Mouse (Mus musculus): ENCODE measurements around the gene Eef1e1.

DNA sequence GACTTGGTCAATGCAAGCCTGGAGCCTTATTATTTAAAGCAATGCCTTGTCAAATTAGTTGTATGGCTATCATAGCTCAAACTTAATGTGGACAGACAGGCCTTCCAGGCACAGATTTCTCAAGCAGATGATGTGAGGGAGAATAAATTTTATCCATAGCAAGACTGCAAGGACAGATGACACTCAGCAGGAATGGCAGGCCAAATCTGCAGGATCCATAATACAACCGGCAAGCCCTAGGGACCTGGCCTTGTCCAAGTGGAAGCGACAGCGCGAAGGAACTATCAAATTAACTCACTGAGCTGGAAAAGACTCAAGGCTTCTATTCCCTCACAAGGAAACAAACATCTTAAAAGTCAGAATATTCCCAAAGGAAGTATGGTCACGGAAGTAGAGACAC lies 17.9 kb downstream of the Eef1e1 start:
- TF ChIP-seq CTCF (IDR thresholded peaks at IDR 0.05) = no peak
- no peak for TF ChIP-seq EP300 (IDR thresholded peaks at IDR 0.05)

Data from lung, postnatal 0 days (tissue).